Mouse (Mus musculus) cerebellum, adult 8-10 months (tissue): Measurements from ENCODE around the gene Upk2.

ENCODE experiments used
- DNase-seq: peaks from one replicate; pipeline ENCODE4 v3.0.0; 2022

Gene Upk2

GRCm38 (mm10) chr9:44454891-44455220 lies at the start of gene Upk2:
Gene Upk2 (minus strand): TSS chr9:44454976.
- no peak for DNase-seq

GRCm38 (mm10) chr9:44502006-44502405 lies 47.2 kb upstream of the Upk2 start:
- peak; percentile 92 for DNase-seq

GRCm38 (mm10) chr9:44501206-44501879 lies 46.6 kb upstream of the Upk2 start:
- DNase-seq = peak; percentile 26

- peak; percentile 37 for DNase-seq
Measured at GRCm38 (mm10) chr9:44500638-44501175, 45.9 kb upstream of the Upk2 start.

GRCm38 (mm10) chr9:44500163-44500533 lies 45.4 kb upstream of the Upk2 start:
- DNase-seq = no peak

- peak; percentile 72 for DNase-seq
Measured at GRCm38 (mm10) chr9:44499356-44500162, 44.8 kb upstream of the Upk2 start.

- peak; percentile 61 for DNase-seq
Measured at GRCm38 (mm10) chr9:44498421-44499355, 43.9 kb upstream of the Upk2 start.

GRCm38 (mm10) chr9:44497624-44498377 lies 43.0 kb upstream of the Upk2 start:
- DNase-seq = no peak

- DNase-seq = no peak
Measured at GRCm38 (mm10) chr9:44496803-44497461, 42.2 kb upstream of the Upk2 start.

- no peak for DNase-seq
Measured at GRCm38 (mm10) chr9:44495810-44496344, 41.1 kb upstream of the Upk2 start.

- DNase-seq = no peak
Measured at GRCm38 (mm10) chr9:44494863-44495809, 40.4 kb upstream of the Upk2 start.

- DNase-seq = peak; percentile 50
Measured at GRCm38 (mm10) chr9:44494261-44494862, 39.6 kb upstream of the Upk2 start.

- DNase-seq = peak; percentile 57
Measured at GRCm38 (mm10) chr9:44492631-44493461, 38.1 kb upstream of the Upk2 start.

GRCm38 (mm10) chr9:44491351-44491750 lies 36.6 kb upstream of the Upk2 start:
- DNase-seq = peak; percentile 11

GRCm38 (mm10) chr9:44490086-44490967 lies 35.6 kb upstream of the Upk2 start:
- DNase-seq = peak; percentile 40

- DNase-seq = peak; percentile 57
Measured at GRCm38 (mm10) chr9:44489651-44490085, 34.9 kb upstream of the Upk2 start.

GRCm38 (mm10) chr9:44488855-44489381 lies 34.1 kb upstream of the Upk2 start:
- peak; percentile 53 for DNase-seq
